ENCODE assay signal across 10 mouse cellular contexts in the genomic region with DNA sequence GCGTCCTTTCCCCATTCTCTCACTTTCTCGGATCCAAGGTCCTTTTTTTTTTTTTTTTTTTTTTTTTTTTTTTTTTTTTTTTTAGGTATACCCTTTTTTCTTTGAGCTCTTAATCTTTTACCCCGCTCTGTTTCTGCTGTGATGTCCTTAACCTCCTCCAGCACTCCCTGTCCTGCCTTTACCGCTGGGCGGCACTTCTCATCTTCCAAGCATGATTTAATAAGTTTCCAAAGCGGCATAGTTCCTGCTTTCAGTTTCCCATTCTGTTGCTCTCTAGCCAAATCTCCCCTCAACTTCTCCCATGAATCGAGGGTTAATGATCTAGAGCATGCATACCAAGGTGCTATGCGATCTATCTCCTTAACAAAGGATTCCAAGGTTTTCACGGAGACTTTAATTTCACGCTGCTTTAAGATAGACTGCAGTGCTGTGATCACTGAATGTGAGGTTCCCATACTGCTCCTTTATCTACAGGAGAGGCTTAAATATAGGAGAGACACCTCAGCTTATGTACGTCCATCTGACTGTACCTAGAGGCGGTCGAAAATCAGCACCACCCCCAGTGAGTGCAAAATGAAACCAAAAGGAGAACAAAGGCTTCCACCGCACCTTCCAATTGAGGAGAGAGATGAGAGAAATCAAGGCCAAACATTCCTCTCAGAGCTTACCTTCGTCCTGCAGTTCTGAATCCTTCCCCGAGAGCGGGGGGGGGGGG. TPM values are rescaled to one million over a fixed set of nuclear protein-coding genes. Genes with fewer than 3 reads are reported as not detected.
DNase-seq lines count a peak whose midpoint lies in the region; ATAC-seq and TF ChIP-seq lines count a peak whose summit lies in the region.
"Had no signal": no experiment of that assay in that cellular context is flagged by ENCODE, and none has a peak within 500 bp of the region (broad histone marks: within the 10 kb centered on the region; RNA-seq: fewer than 3 reads in every experiment).

No protein-coding gene starts in this region.

- peak overlapping the region; percentile 16; the same call in 1 of the 2 replicates for H3K4me2 ChIP-seq in forebrain, embryonic 14.5 days (ENCODE audit: low read length)
- H3K4me2 ChIP-seq in forebrain, embryonic 11.5 days (ENCODE audit: low read depth, low read length, severe bottlenecking): no peak overlapping the region
- H3K4me2 ChIP-seq in midbrain, embryonic 13.5 days (replicated peaks): peak overlapping the region; percentile 27; the same call in 1 of the 2 replicates
- no peak overlapping the region for H3K4me2 ChIP-seq in midbrain, embryonic 11.5 days
- H3K4me2 ChIP-seq: liver, embryonic 13.5 days had no signal

- no peak for TF ChIP-seq CTCF in cortical plate, adult 2 months (IDR thresholded peaks at IDR 0.05; ENCODE audit: extremely low read depth, insufficient read depth, low read length)
- TF ChIP-seq CTCF in olfactory bulb, adult 2 months (IDR thresholded peaks at IDR 0.05; ENCODE audit: insufficient read depth, low read depth, low read length): no peak

- H3K4me1 ChIP-seq in forebrain, embryonic 14.5 days (ENCODE audit: control insufficient read depth, insufficient read depth, low read length): no peaks in the 10 kb centered on the region
- H3K4me1 ChIP-seq in forebrain, embryonic 11.5 days (replicated peaks; ENCODE audit: control insufficient read depth, insufficient read depth, low read length): no peaks in the 10 kb centered on the region
- H3K4me1 ChIP-seq in midbrain, embryonic 13.5 days (replicated peaks): no peaks in the 10 kb centered on the region
- no peaks in the 10 kb centered on the region for H3K4me1 ChIP-seq in midbrain, embryonic 11.5 days (ENCODE audit: control insufficient read depth, insufficient read depth, low read length)
- H3K4me1 ChIP-seq in cortical plate, adult 2 months (ENCODE audit: control insufficient read depth, insufficient read depth, low read length): no peaks in the 10 kb centered on the region
- no peaks in the 10 kb centered on the region for H3K4me1 ChIP-seq in olfactory bulb, adult 2 months (ENCODE audit: control insufficient read depth, insufficient read depth, low read length)
- H3K4me1 ChIP-seq: embryonic facial prominence, embryonic 10.5 days; liver, embryonic 13.5 days had no signal

- no peak for DNase-seq in forebrain, embryonic 14.5 days (ENCODE audit: low spot score)
- DNase-seq in forebrain, embryonic 11.5 days (ENCODE audit: low spot score): no peak
- DNase-seq in midbrain, embryonic 11.5 days (ENCODE audit: low spot score, missing footprints): no peak
- no peak for DNase-seq in kidney, adult 8-10 months

- no peak for TF ChIP-seq POLR2A in cortical plate, adult 2 months (IDR thresholded peaks at IDR 0.05; ENCODE audit: extremely low read depth, insufficient read depth, low read length)
- no peak for TF ChIP-seq POLR2A in olfactory bulb, adult 2 months (IDR thresholded peaks at IDR 0.05; ENCODE audit: insufficient read depth, low read depth, low read length)

- no peak for ATAC-seq in forebrain, embryonic 14.5 days
- no peak for ATAC-seq in forebrain, embryonic 11.5 days (replicated peaks; ENCODE audit: low FRiP score)
- ATAC-seq in midbrain, embryonic 13.5 days: 0 out of 2 replicates have a peak, but pooled peaks have one; percentile 14
- no peak for ATAC-seq in midbrain, embryonic 11.5 days (ENCODE audit: low FRiP score)

- no peak overlapping the region for H3K27ac ChIP-seq in forebrain, embryonic 14.5 days (ENCODE audit: low read depth, low read length)
- no peak overlapping the region for H3K27ac ChIP-seq in forebrain, embryonic 11.5 days (ENCODE audit: low read depth, low read length)
- H3K27ac ChIP-seq in midbrain, embryonic 13.5 days: no peak overlapping the region
- H3K27ac ChIP-seq in midbrain, embryonic 11.5 days (ENCODE audit: low read depth, low read length): no peak overlapping the region
- H3K27ac ChIP-seq in cortical plate, adult 2 months (ENCODE audit: insufficient read depth, low read length): no peak overlapping the region
- 0 out of 2 replicates have a peak overlapping the region, but pooled peaks have one; percentile 24 for H3K27ac ChIP-seq in olfactory bulb, adult 2 months (ENCODE audit: insufficient read depth, low read depth, low read length)
- H3K27ac ChIP-seq: embryonic facial prominence, embryonic 10.5 days; liver, embryonic 13.5 days had no signal

- no peak overlapping the region for H3K4me3 ChIP-seq in forebrain, embryonic 14.5 days (ENCODE audit: low read depth, low read length)
- no peak overlapping the region for H3K4me3 ChIP-seq in forebrain, embryonic 11.5 days (ENCODE audit: low read depth, low read length)
- peak overlapping the region; percentile 5 for H3K4me3 ChIP-seq in midbrain, embryonic 13.5 days (replicated peaks)
- no peak overlapping the region for H3K4me3 ChIP-seq in midbrain, embryonic 11.5 days (ENCODE audit: low read depth, low read length)
- peak overlapping the region; percentile 24 for H3K4me3 ChIP-seq in cortical plate, adult 2 months (ENCODE audit: insufficient read depth, low read length)
- peak overlapping the region; percentile 59 for H3K4me3 ChIP-seq in olfactory bulb, adult 2 months (ENCODE audit: insufficient read depth, low read depth, low read length)
- H3K4me3 ChIP-seq: embryonic facial prominence, embryonic 10.5 days; liver, embryonic 13.5 days had no signal

- no peaks in the 10 kb centered on the region for H3K36me3 ChIP-seq in forebrain, embryonic 14.5 days (ENCODE audit: control insufficient read depth, insufficient read depth, low read length)
- no peaks in the 10 kb centered on the region for H3K36me3 ChIP-seq in forebrain, embryonic 11.5 days (ENCODE audit: control insufficient read depth, insufficient read depth, low read length)
- no peaks in the 10 kb centered on the region for H3K36me3 ChIP-seq in midbrain, embryonic 13.5 days
- H3K36me3 ChIP-seq in midbrain, embryonic 11.5 days (ENCODE audit: control insufficient read depth, insufficient read depth, low read length): no peaks in the 10 kb centered on the region
- H3K36me3 ChIP-seq: embryonic facial prominence, embryonic 10.5 days had no signal

- peaks cover 6% of the 10 kb centered on the region; the same call in 1 of the 2 replicates for H3K9me3 ChIP-seq in forebrain, embryonic 14.5 days (replicated peaks; ENCODE audit: control insufficient read depth, low read length)
- peaks cover 6% of the 10 kb centered on the region; the same call in 1 of the 2 replicates for H3K9me3 ChIP-seq in forebrain, embryonic 11.5 days (ENCODE audit: control insufficient read depth, low read length)
- peaks cover 13% of the 10 kb centered on the region for H3K9me3 ChIP-seq in midbrain, embryonic 13.5 days
- H3K9me3 ChIP-seq in midbrain, embryonic 11.5 days (ENCODE audit: control insufficient read depth, low read length): peaks cover 3% of the 10 kb centered on the region; the same call in 1 of the 2 replicates

- 91% methylated on average over 14 of the region's 17 CpGs for WGBS in forebrain, embryonic 14.5 days
- 91% methylated on average over 17 of the region's 17 CpGs for whole genome bisulfite sequencing in forebrain, embryonic 11.5 days
- 81% methylated on average over 16 of the region's 17 CpGs for WGBS in midbrain, embryonic 13.5 days
- 83% methylated on average over 17 of the region's 17 CpGs for WGBS in midbrain, embryonic 11.5 days
- WGBS in olfactory bulb, adult 2 months: 43% methylated on average over 17 of the region's 17 CpGs

- H3K9ac ChIP-seq in forebrain, embryonic 14.5 days (ENCODE audit: low read length): no peak overlapping the region
- no peak overlapping the region for H3K9ac ChIP-seq in forebrain, embryonic 11.5 days (ENCODE audit: low read length)
- no peak overlapping the region for H3K9ac ChIP-seq in midbrain, embryonic 13.5 days (replicated peaks)
- H3K9ac ChIP-seq in midbrain, embryonic 11.5 days (ENCODE audit: low read length): no peak overlapping the region
- H3K9ac ChIP-seq: liver, embryonic 13.5 days had no signal

- H3K27me3 ChIP-seq in forebrain, embryonic 14.5 days (replicated peaks; ENCODE audit: control insufficient read depth, insufficient read depth, low read length): no peaks in the 10 kb centered on the region
- no peaks in the 10 kb centered on the region for H3K27me3 ChIP-seq in forebrain, embryonic 11.5 days (ENCODE audit: control insufficient read depth, insufficient read depth, low read length)
- no peaks in the 10 kb centered on the region for H3K27me3 ChIP-seq in midbrain, embryonic 13.5 days
- no peaks in the 10 kb centered on the region for H3K27me3 ChIP-seq in midbrain, embryonic 11.5 days (ENCODE audit: control insufficient read depth, insufficient read depth, low read length)
- H3K27me3 ChIP-seq: liver, embryonic 13.5 days had no signal

RNA-seq across cellular contexts. Expression of a gene that starts 17.4 kb away (rescaled TPM):
- 38.0 and 45.5 TPM in 2 replicates for polyA plus RNA-seq in forebrain, embryonic 14.5 days (2014; fragmentation: Nextera tagmentation; extraction: Ambion mirVana)
- 86.3 and 88.3 TPM in 2 replicates for polyA plus RNA-seq in forebrain, embryonic 11.5 days (2014; fragmentation: Nextera tagmentation; extraction: Ambion mirVana)
- polyA plus RNA-seq in midbrain, embryonic 13.5 days (2015; fragmentation: Nextera tagmentation; extraction: Ambion mirVana): 47.7 and 49.9 TPM in 2 replicates
- 57.3 and 63.9 TPM in 2 replicates for polyA plus RNA-seq in midbrain, embryonic 11.5 days (2014; fragmentation: Nextera tagmentation; extraction: Ambion mirVana)
- polyA plus RNA-seq in cortical plate, adult 2 months (2012; rRNA removed): 26.2 and 27.1 TPM in 2 replicates
- not detected in 2 replicates for polyA plus RNA-seq in olfactory bulb, adult 2 months (2012; ENCODE audit: insufficient read depth, insufficient read length, low replicate concordance, missing spikeins)

RNA-seq across cellular contexts. Expression of a gene that starts 29.6 kb away (rescaled TPM):
- 424 and 498 TPM in 2 replicates for polyA plus RNA-seq in forebrain, embryonic 14.5 days (2014; fragmentation: Nextera tagmentation; extraction: Ambion mirVana)
- polyA plus RNA-seq in forebrain, embryonic 11.5 days (2014; fragmentation: Nextera tagmentation; extraction: Ambion mirVana): 228 and 239 TPM in 2 replicates
- polyA plus RNA-seq in midbrain, embryonic 13.5 days (2015; fragmentation: Nextera tagmentation; extraction: Ambion mirVana): 563 and 613 TPM in 2 replicates
- 231 and 252 TPM in 2 replicates for polyA plus RNA-seq in midbrain, embryonic 11.5 days (2014; fragmentation: Nextera tagmentation; extraction: Ambion mirVana)
- polyA plus RNA-seq in cortical plate, adult 2 months (2012; rRNA removed): 157 and 165 TPM in 2 replicates
- polyA plus RNA-seq in olfactory bulb, adult 2 months (2012; ENCODE audit: insufficient read depth, insufficient read length, low replicate concordance, missing spikeins): not detected in 2 replicates
- polyA plus RNA-seq: CD4-positive, CD25-positive, alpha-beta regulatory T cell, adult 4 months had no signal

RNA-seq across cellular contexts. Expression of a gene that starts 42.2 kb away (rescaled TPM):
- 2.5 and 2.7 TPM in 2 replicates for polyA plus RNA-seq in forebrain, embryonic 14.5 days (2014; fragmentation: Nextera tagmentation; extraction: Ambion mirVana)
- 1.9 and 2.0 TPM in 2 replicates for polyA plus RNA-seq in forebrain, embryonic 11.5 days (2014; fragmentation: Nextera tagmentation; extraction: Ambion mirVana)
- polyA plus RNA-seq in midbrain, embryonic 13.5 days (2015; fragmentation: Nextera tagmentation; extraction: Ambion mirVana): 3.0 and 3.8 TPM in 2 replicates
- 1.0 and 1.6 TPM in 2 replicates for polyA plus RNA-seq in midbrain, embryonic 11.5 days (2014; fragmentation: Nextera tagmentation; extraction: Ambion mirVana)
- 151 and 153 TPM in 2 replicates for polyA plus RNA-seq in cortical plate, adult 2 months (2012; rRNA removed)
- 93.3 TPM in 1 of 2 replicates, not detected in the other for polyA plus RNA-seq in olfactory bulb, adult 2 months (2012; ENCODE audit: insufficient read depth, insufficient read length, low replicate concordance, missing spikeins)
- polyA plus RNA-seq: CD4-positive, CD25-positive, alpha-beta regulatory T cell, adult 4 months had no signal

Comparison
In these comparisons a context has a peak if more than half of its experiments do, and no peak if none do; other contexts are left out.
1. H3K4me2 ChIP-seq: peak in forebrain, embryonic 14.5 days (single experiment) and midbrain, embryonic 13.5 days (single experiment); none in forebrain, embryonic 11.5 days (single experiment) and midbrain, embryonic 11.5 days (single experiment).
2. H3K4me3 ChIP-seq: peak in midbrain, embryonic 13.5 days (single experiment), cortical plate, adult 2 months (single experiment) and olfactory bulb, adult 2 months (single experiment); none in forebrain, embryonic 14.5 days (single experiment), forebrain, embryonic 11.5 days (single experiment) and midbrain, embryonic 11.5 days (single experiment).
3. RNA of a gene that starts 17.4 kb away (polyA plus RNA-seq): 86.3 to 88.3 TPM in forebrain, embryonic 11.5 days, 57.3 to 63.9 TPM in midbrain, embryonic 11.5 days, 47.7 to 49.9 TPM in midbrain, embryonic 13.5 days, 38.0 to 45.5 TPM in forebrain, embryonic 14.5 days and 26.2 to 27.1 TPM in cortical plate, adult 2 months; not detected in olfactory bulb, adult 2 months; every median in the first group is over 10 times any median in the second.
4. RNA of a gene that starts 29.6 kb away (polyA plus RNA-seq): 563 to 613 TPM in midbrain, embryonic 13.5 days, 424 to 498 TPM in forebrain, embryonic 14.5 days, 231 to 252 TPM in midbrain, embryonic 11.5 days, 228 to 239 TPM in forebrain, embryonic 11.5 days and 157 to 165 TPM in cortical plate, adult 2 months; not detected in olfactory bulb, adult 2 months; every median in the first group is over 100 times any median in the second.